Mouse (Mus musculus) cortical plate, adult 2 months (tissue): ENCODE data around the gene Gm6993.

Experiments
- CTCF ChIP-seq: fragments of 200-500 bp; IDR thresholded peaks from 2 replicates; pipeline ENCODE4 v1.5.1; 2011; ENCODE audit warnings: mild to moderate bottlenecking, control low read depth, low read length; ENCODE audit not compliant: insufficient read depth; ENCODE audit errors: extremely low read depth
- POLR2A ChIP-seq: fragments of 200-500 bp; IDR thresholded peaks from 2 replicates; pipeline ENCODE4 v1.6.1; 2011; ENCODE audit warnings: mild to moderate bottlenecking, low read length, control low read depth; ENCODE audit not compliant: insufficient read depth; ENCODE audit errors: extremely low read depth

- no peak for TF ChIP-seq CTCF
- no peak for TF ChIP-seq POLR2A
Observed at GRCm38 (mm10) chr12:31222741-31223140, 17.8 kb upstream of the Gm6993 start.
